Mouse (Mus musculus): Measurements from ENCODE around the gene Btbd2. TPM values are rescaled to one million over a fixed set of nuclear protein-coding genes. Genes with fewer than 3 reads are reported as not detected.

The Btbd2 gene
- polyA plus RNA-seq, 1 experiment from 2014 or later, result 33.2 TPM

GRCm38 (mm10) chr10:80674161-80674711 lies 17.4 kb upstream of the Btbd2 start:
- 46% methylated on average over 5 of the region's 5 CpGs for WGBS
- Histone ChIP-seq H3K27me3 (ENCODE audit: control insufficient read depth, insufficient read depth, low read depth, low read length) (no peaks in the 10 kb centered on the region), H3K4me2 (ENCODE audit: low read depth, low read length) (peak overlapping the region; percentile 72), H3K9me3 (ENCODE audit: control insufficient read depth, low read length) (no peaks in the 10 kb centered on the region), H3K4me1 (replicated peaks; ENCODE audit: control insufficient read depth, insufficient read depth, low read length) (peaks cover 43% of the 10 kb centered on the region), H3K27ac (ENCODE audit: low read length) (peak overlapping the region; percentile 14; the same call in 1 of the 2 replicates), H3K9ac (ENCODE audit: low read length) (peak overlapping the region; percentile 97), H3K4me3 (ENCODE audit: low read length) (peak overlapping the region; percentile 94), H3K36me3 (ENCODE audit: control insufficient read depth, insufficient read depth, low read length) (peaks cover 21% of the 10 kb centered on the region)
- no peak for ATAC-seq (ENCODE audit: low read depth)

GRCm38 (mm10) chr10:80673690-80674089 lies 16.8 kb upstream of the Btbd2 start:
- Histone ChIP-seq H3K27ac (ENCODE audit: low read length) (no peak overlapping the region), H3K4me2 (ENCODE audit: low read depth, low read length) (peak overlapping the region; percentile 72), H3K27me3 (ENCODE audit: control insufficient read depth, insufficient read depth, low read depth, low read length) (no peaks in the 10 kb centered on the region), H3K9me3 (ENCODE audit: control insufficient read depth, low read length) (no peaks in the 10 kb centered on the region), H3K36me3 (ENCODE audit: control insufficient read depth, insufficient read depth, low read length) (peaks cover 27% of the 10 kb centered on the region), H3K4me1 (replicated peaks; ENCODE audit: control insufficient read depth, insufficient read depth, low read length) (peaks cover 38% of the 10 kb centered on the region), H3K4me3 (ENCODE audit: low read length) (peak overlapping the region; percentile 94), H3K9ac (ENCODE audit: low read length) (peak overlapping the region; percentile 97; the same call in 1 of the 2 replicates)
- 83% methylated on average over 3 of the region's 3 CpGs for WGBS
- ATAC-seq (ENCODE audit: low read depth), result no peak

- ATAC-seq (ENCODE audit: low read depth), result no peak
- Histone ChIP-seq H3K9me3 (ENCODE audit: control insufficient read depth, low read length) (no peaks in the 10 kb centered on the region), H3K27ac (ENCODE audit: low read length) (no peak overlapping the region), H3K9ac (ENCODE audit: low read length) (no peak overlapping the region), H3K27me3 (ENCODE audit: control insufficient read depth, insufficient read depth, low read depth, low read length) (no peaks in the 10 kb centered on the region), H3K36me3 (ENCODE audit: control insufficient read depth, insufficient read depth, low read length) (peaks cover 36% of the 10 kb centered on the region), H3K4me2 (ENCODE audit: low read depth, low read length) (no peak overlapping the region), H3K4me3 (ENCODE audit: low read length) (no peak overlapping the region), H3K4me1 (replicated peaks; ENCODE audit: control insufficient read depth, insufficient read depth, low read length) (peaks cover 22% of the 10 kb centered on the region)
- 83% methylated on average over 11 of the region's 11 CpGs for WGBS
Measured at GRCm38 (mm10) chr10:80671936-80672690, 15.2 kb upstream of the Btbd2 start.

- no peak overlapping the region for H3K4me3 ChIP-seq (ENCODE audit: low read length)
- no peaks in the 10 kb centered on the region for H3K27me3 ChIP-seq (ENCODE audit: control insufficient read depth, insufficient read depth, low read depth, low read length)
- no peak for ATAC-seq (ENCODE audit: low read depth)
- no peak overlapping the region for H3K27ac ChIP-seq (ENCODE audit: low read length)
- no peak overlapping the region for H3K4me2 ChIP-seq (ENCODE audit: low read depth, low read length)
- no peaks in the 10 kb centered on the region for H3K9me3 ChIP-seq (ENCODE audit: control insufficient read depth, low read length)
- peaks cover 43% of the 10 kb centered on the region for H3K36me3 ChIP-seq (ENCODE audit: control insufficient read depth, insufficient read depth, low read length)
- peaks cover 23% of the 10 kb centered on the region for H3K4me1 ChIP-seq (replicated peaks; ENCODE audit: control insufficient read depth, insufficient read depth, low read length)
- H3K9ac ChIP-seq (ENCODE audit: low read length), result no peak overlapping the region
- WGBS, result 87% methylated on average over 4 of the region's 4 CpGs
Measured at GRCm38 (mm10) chr10:80671251-80671650, 14.4 kb upstream of the Btbd2 start.

- Histone ChIP-seq H3K4me3 (ENCODE audit: low read length) (no peak overlapping the region), H3K27me3 (ENCODE audit: control insufficient read depth, insufficient read depth, low read depth, low read length) (no peaks in the 10 kb centered on the region), H3K27ac (ENCODE audit: low read length) (no peak overlapping the region), H3K9ac (ENCODE audit: low read length) (no peak overlapping the region), H3K4me2 (ENCODE audit: low read depth, low read length) (no peak overlapping the region), H3K36me3 (ENCODE audit: control insufficient read depth, insufficient read depth, low read length) (peaks cover 46% of the 10 kb centered on the region), H3K4me1 (replicated peaks; ENCODE audit: control insufficient read depth, insufficient read depth, low read length) (peaks cover 30% of the 10 kb centered on the region), H3K9me3 (ENCODE audit: control insufficient read depth, low read length) (no peaks in the 10 kb centered on the region)
- 86% methylated on average over 2 of the region's 2 CpGs for WGBS
- no peak for ATAC-seq (ENCODE audit: low read depth)
Measured at GRCm38 (mm10) chr10:80670531-80670930, 13.7 kb upstream of the Btbd2 start.

- Histone ChIP-seq H3K9me3 (ENCODE audit: control insufficient read depth, low read length) (no peaks in the 10 kb centered on the region), H3K27me3 (ENCODE audit: control insufficient read depth, insufficient read depth, low read depth, low read length) (no peaks in the 10 kb centered on the region), H3K4me3 (ENCODE audit: low read length) (no peak overlapping the region), H3K9ac (ENCODE audit: low read length) (no peak overlapping the region), H3K36me3 (ENCODE audit: control insufficient read depth, insufficient read depth, low read length) (peaks cover 46% of the 10 kb centered on the region), H3K4me2 (ENCODE audit: low read depth, low read length) (no peak overlapping the region), H3K4me1 (replicated peaks; ENCODE audit: control insufficient read depth, insufficient read depth, low read length) (peaks cover 35% of the 10 kb centered on the region), H3K27ac (ENCODE audit: low read length) (no peak overlapping the region)
- 94% methylated on average over 7 of the region's 7 CpGs for WGBS
- ATAC-seq (ENCODE audit: low read depth), result no peak
Measured at GRCm38 (mm10) chr10:80669737-80670485, 13.0 kb upstream of the Btbd2 start.

GRCm38 (mm10) chr10:80669018-80669417 lies 12.1 kb upstream of the Btbd2 start:
- Histone ChIP-seq H3K4me3 (ENCODE audit: low read length) (no peak overlapping the region), H3K4me1 (replicated peaks; ENCODE audit: control insufficient read depth, insufficient read depth, low read length) (peaks cover 32% of the 10 kb centered on the region), H3K27ac (ENCODE audit: low read length) (no peak overlapping the region), H3K9me3 (ENCODE audit: control insufficient read depth, low read length) (no peaks in the 10 kb centered on the region), H3K36me3 (ENCODE audit: control insufficient read depth, insufficient read depth, low read length) (peaks cover 46% of the 10 kb centered on the region), H3K4me2 (ENCODE audit: low read depth, low read length) (no peak overlapping the region), H3K9ac (ENCODE audit: low read length) (no peak overlapping the region), H3K27me3 (ENCODE audit: control insufficient read depth, insufficient read depth, low read depth, low read length) (no peaks in the 10 kb centered on the region)
- ATAC-seq (ENCODE audit: low read depth), result no peak
- 89% methylated on average over 12 of the region's 12 CpGs for WGBS

- 72% methylated on average over 11 of the region's 11 CpGs for WGBS
- H3K36me3 ChIP-seq (ENCODE audit: control insufficient read depth, insufficient read depth, low read length), result peaks cover 46% of the 10 kb centered on the region
- no peak for ATAC-seq (ENCODE audit: low read depth)
- peaks cover 31% of the 10 kb centered on the region for H3K4me1 ChIP-seq (replicated peaks; ENCODE audit: control insufficient read depth, insufficient read depth, low read length)
- H3K9ac ChIP-seq (ENCODE audit: low read length), result no peak overlapping the region
- no peaks in the 10 kb centered on the region for H3K27me3 ChIP-seq (ENCODE audit: control insufficient read depth, insufficient read depth, low read depth, low read length)
- no peak overlapping the region for H3K27ac ChIP-seq (ENCODE audit: low read length)
- H3K9me3 ChIP-seq (ENCODE audit: control insufficient read depth, low read length), result no peaks in the 10 kb centered on the region
- H3K4me2 ChIP-seq (ENCODE audit: low read depth, low read length), result no peak overlapping the region
- H3K4me3 ChIP-seq (ENCODE audit: low read length), result no peak overlapping the region
Measured at GRCm38 (mm10) chr10:80668614-80669013, 11.7 kb upstream of the Btbd2 start.

- Histone ChIP-seq H3K4me1 (replicated peaks; ENCODE audit: control insufficient read depth, insufficient read depth, low read length) (peaks cover 32% of the 10 kb centered on the region), H3K27ac (ENCODE audit: low read length) (no peak overlapping the region), H3K9me3 (ENCODE audit: control insufficient read depth, low read length) (no peaks in the 10 kb centered on the region), H3K36me3 (ENCODE audit: control insufficient read depth, insufficient read depth, low read length) (peaks cover 46% of the 10 kb centered on the region), H3K9ac (ENCODE audit: low read length) (no peak overlapping the region), H3K4me3 (ENCODE audit: low read length) (no peak overlapping the region), H3K27me3 (ENCODE audit: control insufficient read depth, insufficient read depth, low read depth, low read length) (no peaks in the 10 kb centered on the region), H3K4me2 (ENCODE audit: low read depth, low read length) (no peak overlapping the region)
- ATAC-seq (ENCODE audit: low read depth), result no peak
- WGBS, result 62% methylated on average over 19 of the region's 19 CpGs
Measured at GRCm38 (mm10) chr10:80666837-80667412, 10.1 kb upstream of the Btbd2 start.

Data from lung, embryonic 16.5 days (tissue).